Mouse (Mus musculus): ENCODE measurements around the gene Lin28a. TPM values are rescaled to one million over a fixed set of nuclear protein-coding genes. Genes with fewer than 3 reads are reported as not detected.
A peak's percentile ranks its signal among the peaks of the same experiment; 100 is the strongest.

Gene Lin28a
- polyA plus RNA-seq, 1 experiment from 2014 or later: 0.67 TPM

GRCm38 (mm10) chr4:134017201-134017865 is 1.3 kb downstream of the Lin28a start:
- H3K27ac ChIP-seq: no peak overlapping the region
- H3K4me1 ChIP-seq: peaks cover 50% of the 10 kb centered on the region
- H3K4me2 ChIP-seq (replicated peaks): peak overlapping the region; percentile 56
- H3K27me3 ChIP-seq: peaks cover 25% of the 10 kb centered on the region
- no peaks in the 10 kb centered on the region for H3K9me3 ChIP-seq
- H3K9ac ChIP-seq: no peak overlapping the region
- WGBS: 2% methylated on average over 21 of the region's 21 CpGs
- no peaks in the 10 kb centered on the region for H3K36me3 ChIP-seq
- H3K4me3 ChIP-seq: peak overlapping the region; percentile 32
- ATAC-seq (ENCODE audit: insufficient number of reproducible peaks, insufficient read depth, low FRiP score, low TSS enrichment): no peak

GRCm38 (mm10) chr4:134016767-134017166 is 1.9 kb downstream of the Lin28a start:
- WGBS: 2% methylated on average over 8 of the region's 8 CpGs

GRCm38 (mm10) chr4:134016208-134016607 is 2.4 kb downstream of the Lin28a start:
- Histone ChIP-seq H3K27ac (no peak overlapping the region), H3K27me3 (peaks cover 25% of the 10 kb centered on the region), H3K4me2 (replicated peaks) (no peak overlapping the region), H3K9ac (no peak overlapping the region), H3K36me3 (no peaks in the 10 kb centered on the region), H3K9me3 (no peaks in the 10 kb centered on the region), H3K4me3 (no peak overlapping the region), H3K4me1 (peaks cover 61% of the 10 kb centered on the region)
- WGBS: 5% methylated on average over 7 of the region's 7 CpGs
- no peak for ATAC-seq (ENCODE audit: insufficient number of reproducible peaks, insufficient read depth, low FRiP score, low TSS enrichment)

More at GRCm38 (mm10) chr4:134016767-134017166, 1.9 kb downstream of the Lin28a start:
- Histone ChIP-seq H3K36me3 (no peaks in the 10 kb centered on the region), H3K4me3 (no peak overlapping the region), H3K27ac (no peak overlapping the region), H3K9me3 (no peaks in the 10 kb centered on the region), H3K27me3 (peaks cover 25% of the 10 kb centered on the region), H3K4me2 (replicated peaks) (peak overlapping the region; percentile 56; the same call in 1 of the 2 replicates), H3K4me1 (peaks cover 56% of the 10 kb centered on the region), H3K9ac (no peak overlapping the region)
- no peak for ATAC-seq (ENCODE audit: insufficient number of reproducible peaks, insufficient read depth, low FRiP score, low TSS enrichment)

- no peak overlapping the region for H3K4me3 ChIP-seq
- no peak for ATAC-seq (ENCODE audit: insufficient number of reproducible peaks, insufficient read depth, low FRiP score, low TSS enrichment)
- 42% methylated on average over 12 of the region's 12 CpGs for WGBS
- H3K4me1 ChIP-seq: peaks cover 44% of the 10 kb centered on the region
- no peak overlapping the region for H3K27ac ChIP-seq
- H3K9me3 ChIP-seq: no peaks in the 10 kb centered on the region
- H3K4me2 ChIP-seq (replicated peaks): no peak overlapping the region
- peaks cover 8% of the 10 kb centered on the region for H3K27me3 ChIP-seq
- no peak overlapping the region for H3K9ac ChIP-seq
- no peaks in the 10 kb centered on the region for H3K36me3 ChIP-seq
These were observed 5.6 kb downstream of the Lin28a start for GRCm38 (mm10) chr4:134012858-134013528.

GRCm38 (mm10) chr4:134011450-134012414 is 6.9 kb downstream of the Lin28a start:
- Histone ChIP-seq H3K36me3 (no peaks in the 10 kb centered on the region), H3K4me2 (replicated peaks) (peak overlapping the region; percentile 26), H3K27me3 (no peaks in the 10 kb centered on the region), H3K27ac (peak overlapping the region; percentile 41; the same call in 1 of the 2 replicates), H3K4me3 (no peak overlapping the region), H3K9ac (no peak overlapping the region), H3K9me3 (no peaks in the 10 kb centered on the region), H3K4me1 (peaks cover 32% of the 10 kb centered on the region)
- no peak for ATAC-seq (ENCODE audit: insufficient number of reproducible peaks, insufficient read depth, low FRiP score, low TSS enrichment)
- 11% methylated on average over 16 of the region's 16 CpGs for WGBS

GRCm38 (mm10) chr4:134009709-134010108 is 8.9 kb downstream of the Lin28a start:
- Histone ChIP-seq H3K9ac (no peak overlapping the region), H3K4me3 (no peak overlapping the region), H3K9me3 (no peaks in the 10 kb centered on the region), H3K27me3 (no peaks in the 10 kb centered on the region), H3K4me1 (peaks cover 18% of the 10 kb centered on the region), H3K36me3 (no peaks in the 10 kb centered on the region), H3K27ac (no peak overlapping the region), H3K4me2 (replicated peaks) (no peak overlapping the region)
- no peak for ATAC-seq (ENCODE audit: insufficient number of reproducible peaks, insufficient read depth, low FRiP score, low TSS enrichment)
- 73% methylated on average over 6 of the region's 6 CpGs for WGBS

GRCm38 (mm10) chr4:134006845-134007244 is 11.8 kb downstream of the Lin28a start:
- 91% methylated on average over 3 of the region's 3 CpGs for WGBS
- H3K4me3 ChIP-seq: no peak overlapping the region
- no peak overlapping the region for H3K4me2 ChIP-seq (replicated peaks)
- peaks cover 9% of the 10 kb centered on the region for H3K4me1 ChIP-seq
- no peak overlapping the region for H3K27ac ChIP-seq
- H3K9ac ChIP-seq: no peak overlapping the region
- no peak for ATAC-seq (ENCODE audit: insufficient number of reproducible peaks, insufficient read depth, low FRiP score, low TSS enrichment)
- no peaks in the 10 kb centered on the region for H3K9me3 ChIP-seq
- no peaks in the 10 kb centered on the region for H3K36me3 ChIP-seq
- H3K27me3 ChIP-seq: no peaks in the 10 kb centered on the region

- Histone ChIP-seq H3K4me2 (replicated peaks) (no peak overlapping the region), H3K4me3 (no peak overlapping the region), H3K27ac (no peak overlapping the region), H3K36me3 (no peaks in the 10 kb centered on the region), H3K4me1 (no peaks in the 10 kb centered on the region), H3K9me3 (no peaks in the 10 kb centered on the region), H3K27me3 (no peaks in the 10 kb centered on the region), H3K9ac (no peak overlapping the region)
- no peak for ATAC-seq (ENCODE audit: insufficient number of reproducible peaks, insufficient read depth, low FRiP score, low TSS enrichment)
- WGBS: 80% methylated on average over 12 of the region's 12 CpGs
These were observed 12.9 kb downstream of the Lin28a start for GRCm38 (mm10) chr4:134005581-134006358.

GRCm38 (mm10) chr4:134002903-134003302 is 15.7 kb downstream of the Lin28a start:
- Histone ChIP-seq H3K36me3 (no peaks in the 10 kb centered on the region), H3K4me3 (no peak overlapping the region), H3K9ac (no peak overlapping the region), H3K4me1 (0 out of 2 replicates have a peak, but pooled peaks cover 4% of the 10 kb centered on the region), H3K27me3 (no peaks in the 10 kb centered on the region), H3K4me2 (replicated peaks) (no peak overlapping the region), H3K27ac (no peak overlapping the region), H3K9me3 (no peaks in the 10 kb centered on the region)
- WGBS: 52% methylated on average over 5 of the region's 5 CpGs
- no peak for ATAC-seq (ENCODE audit: insufficient number of reproducible peaks, insufficient read depth, low FRiP score, low TSS enrichment)

- Histone ChIP-seq H3K4me2 (replicated peaks) (no peak overlapping the region), H3K27me3 (no peaks in the 10 kb centered on the region), H3K9ac (no peak overlapping the region), H3K27ac (no peak overlapping the region), H3K36me3 (no peaks in the 10 kb centered on the region), H3K4me1 (0 out of 2 replicates have a peak, but pooled peaks cover 4% of the 10 kb centered on the region), H3K4me3 (no peak overlapping the region), H3K9me3 (no peaks in the 10 kb centered on the region)
- 52% methylated on average over 4 of the region's 4 CpGs for WGBS
- ATAC-seq (ENCODE audit: insufficient number of reproducible peaks, insufficient read depth, low FRiP score, low TSS enrichment): no peak
These were observed 16.4 kb downstream of the Lin28a start for GRCm38 (mm10) chr4:134002246-134002645.

GRCm38 (mm10) chr4:134001710-134002109 is 16.9 kb downstream of the Lin28a start:
- Histone ChIP-seq H3K4me3 (no peak overlapping the region), H3K27ac (no peak overlapping the region), H3K27me3 (no peaks in the 10 kb centered on the region), H3K9ac (no peak overlapping the region), H3K36me3 (peaks cover 3% of the 10 kb centered on the region; the same call in 1 of the 2 replicates), H3K4me1 (0 out of 2 replicates have a peak, but pooled peaks cover 4% of the 10 kb centered on the region), H3K4me2 (replicated peaks) (no peak overlapping the region), H3K9me3 (no peaks in the 10 kb centered on the region)
- no peak for ATAC-seq (ENCODE audit: insufficient number of reproducible peaks, insufficient read depth, low FRiP score, low TSS enrichment)
- 40% methylated on average over 10 of the region's 10 CpGs for WGBS

Data from embryonic facial prominence, embryonic 12.5 days (tissue).